Mouse (Mus musculus) layer of hippocampus, postnatal 14 days (tissue): ENCODE measurements around the gene C77080. TPM values are rescaled to one million over a fixed set of nuclear protein-coding genes. Genes with fewer than 3 reads are reported as not detected.
"Not testable (repeated sequence)": the region's sequence is repeated elsewhere in the genome, so short reads cannot be mapped to it uniquely, and the experiment has no call there.

Experiments used
- DNase-seq, 2 experiments: peaks; one replicate each; pipeline ENCODE4 v3.0.0; 2021 to 2022; ENCODE audit warnings: low spot score in 2 of 2, mixed read lengths in 1 of 2
- total RNA-seq, 2 experiments: library from RNA; stranded (reverse); gene quantifications; 2 replicates each; pipeline ENCODE4 v1.2.3; 2021

The C77080 gene
- total RNA-seq, 2 experiments from 2014 or later = 10.7 to 11.7 TPM

GRCm38 (mm10) chr4:129220376-129221089, 40.7 kb downstream of the C77080 start:
- DNase-seq = no peak

DNA sequence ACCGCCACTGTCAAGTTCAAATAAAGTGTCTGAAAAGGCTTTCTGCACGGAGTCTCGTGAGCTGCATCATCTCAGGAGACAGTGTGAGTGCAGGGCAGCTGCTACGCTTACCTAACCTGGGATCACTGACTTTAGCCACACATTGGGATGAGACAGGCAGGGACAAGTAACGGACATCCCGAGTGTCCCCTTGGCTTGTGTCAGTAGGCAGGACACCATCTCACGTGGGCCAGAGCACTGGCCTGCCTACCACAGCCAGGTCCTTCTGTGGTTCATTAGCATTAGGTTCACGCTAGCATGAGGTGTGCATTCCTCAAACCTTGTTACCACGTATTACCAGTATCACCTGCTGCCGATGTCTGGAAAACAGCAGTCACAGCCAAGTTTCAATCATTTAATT, 42.0 kb downstream of the C77080 start:
- DNase-seq = no peak

GRCm38 (mm10) chr4:129218569-129219175, 42.5 kb downstream of the C77080 start:
- no peak for DNase-seq

GRCm38 (mm10) chr4:129212486-129212885, 48.7 kb downstream of the C77080 start:
- DNase-seq = not testable (repeated sequence)

DNA sequence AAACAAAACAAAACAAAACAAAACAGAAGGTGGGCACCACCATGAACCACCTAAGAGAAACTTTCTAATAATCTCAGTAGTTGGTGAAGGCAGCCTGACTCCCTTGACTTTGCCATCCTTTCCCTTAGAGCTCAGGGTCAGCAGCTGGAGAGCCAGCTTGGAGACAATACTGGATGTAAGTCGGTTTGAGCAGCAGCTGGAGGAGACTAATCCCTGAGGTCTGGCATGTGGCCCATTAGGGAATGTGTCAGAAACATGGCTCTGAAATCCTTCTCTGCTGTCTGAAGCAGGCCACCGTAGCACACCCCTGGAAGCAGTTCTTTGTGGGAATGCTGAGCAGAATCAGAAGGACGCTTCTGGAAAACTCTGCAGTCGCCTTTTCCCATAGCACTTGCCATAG, 49.7 kb downstream of the C77080 start:
- DNase-seq = no peak

DNA sequence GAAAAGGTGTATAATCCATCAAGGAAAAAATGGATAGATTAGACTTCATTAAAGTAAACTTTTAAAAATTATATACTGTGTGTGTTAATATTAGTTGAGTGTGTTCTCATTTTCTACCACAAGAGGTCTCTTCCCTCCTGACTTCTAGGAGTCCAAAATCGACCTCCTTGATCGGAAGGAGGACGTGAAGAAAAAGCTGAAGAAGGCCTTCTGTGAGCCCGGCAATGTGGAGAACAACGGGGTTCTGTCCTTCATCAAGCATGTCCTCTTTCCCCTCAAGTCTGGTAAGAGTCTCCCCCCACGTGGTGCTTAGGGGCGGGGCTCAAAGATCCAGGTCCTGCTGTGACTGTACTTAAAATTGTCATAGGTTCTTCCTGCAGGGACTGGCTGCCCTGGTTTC, 51.7 kb downstream of the C77080 start:
- DNase-seq = no peak

GRCm38 (mm10) chr4:129206792-129207191, 54.4 kb downstream of the C77080 start:
- DNase-seq = no peak

DNA sequence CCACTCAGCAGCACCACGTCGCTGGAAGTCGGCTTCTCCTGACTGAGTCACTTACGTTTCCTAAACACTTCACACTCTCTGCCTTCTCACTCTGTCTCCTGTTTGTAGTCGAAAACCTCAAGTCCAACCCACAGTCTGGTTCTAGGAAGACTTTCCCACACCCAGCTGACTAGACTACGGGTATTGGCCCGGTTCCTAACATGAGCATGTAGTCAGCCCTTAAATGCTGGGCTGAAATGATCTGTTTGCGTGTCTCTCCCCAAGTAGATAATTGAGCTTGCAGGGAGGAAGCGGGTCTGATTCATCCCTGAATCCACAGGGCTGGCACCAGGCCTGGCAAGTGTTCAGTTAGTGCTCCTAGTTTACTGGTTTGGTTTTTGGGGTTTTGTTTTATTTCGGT, 56.5 kb downstream of the C77080 start:
- DNase-seq = no peak

DNA sequence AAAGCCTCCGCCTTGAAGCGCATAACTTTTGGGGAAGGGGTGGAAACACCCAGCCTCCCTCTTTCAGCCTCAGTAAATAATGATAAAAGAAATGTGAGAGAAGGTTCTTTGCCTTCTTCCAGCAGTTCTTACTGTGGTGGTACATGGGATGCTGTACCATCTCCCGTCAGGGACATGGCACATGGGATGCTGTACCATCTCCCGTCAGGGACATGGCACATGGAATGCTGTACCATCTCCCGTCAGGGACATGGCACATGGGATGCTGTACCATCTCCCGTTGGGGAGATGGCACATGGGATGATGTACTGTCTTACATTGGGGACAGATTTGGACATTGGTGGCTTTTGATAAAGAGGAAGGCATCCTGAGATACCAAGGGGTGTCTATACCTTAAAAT, 63.7 kb downstream of the C77080 start:
- DNase-seq = no peak

DNA sequence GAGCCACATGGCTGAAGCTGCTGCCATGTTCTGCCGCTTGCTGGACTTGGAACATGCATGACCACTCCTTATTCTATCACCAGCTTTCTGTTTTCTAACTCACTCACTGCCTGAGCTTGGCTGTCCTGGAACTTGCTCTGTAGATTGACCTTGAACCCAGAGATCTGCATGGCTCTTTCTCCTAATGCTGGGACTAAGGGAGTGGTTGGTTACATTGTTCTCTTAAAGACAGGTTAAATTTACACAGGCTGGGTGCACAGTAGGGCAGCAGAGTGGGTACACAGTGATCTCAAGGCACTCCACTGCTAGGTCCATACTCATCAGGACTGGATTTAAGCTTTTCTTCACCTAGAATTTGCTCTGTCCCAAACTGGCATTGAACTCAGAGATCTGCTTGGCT, 66.9 kb downstream of the C77080 start:
- no peak for DNase-seq

DNA sequence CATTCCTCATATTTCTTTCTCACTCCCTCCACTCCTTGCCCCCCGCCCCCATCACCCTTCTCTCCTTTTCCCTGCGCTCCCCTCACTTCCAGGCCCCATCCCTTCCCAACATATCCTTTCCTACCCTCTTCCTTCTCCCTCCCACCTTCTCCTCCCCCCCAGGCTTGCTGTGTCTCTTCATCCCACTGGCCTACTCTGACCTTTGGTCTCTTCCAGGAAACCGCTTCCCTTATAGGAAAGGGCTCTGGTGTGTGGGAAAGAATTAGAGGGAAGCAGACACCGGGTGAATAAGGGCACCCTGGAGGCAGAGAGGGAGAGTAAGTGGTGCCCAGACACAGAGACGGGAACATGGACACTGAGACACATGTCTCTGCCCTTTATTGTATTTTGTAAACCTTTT, 69.5 kb downstream of the C77080 start:
- DNase-seq = no peak

DNA sequence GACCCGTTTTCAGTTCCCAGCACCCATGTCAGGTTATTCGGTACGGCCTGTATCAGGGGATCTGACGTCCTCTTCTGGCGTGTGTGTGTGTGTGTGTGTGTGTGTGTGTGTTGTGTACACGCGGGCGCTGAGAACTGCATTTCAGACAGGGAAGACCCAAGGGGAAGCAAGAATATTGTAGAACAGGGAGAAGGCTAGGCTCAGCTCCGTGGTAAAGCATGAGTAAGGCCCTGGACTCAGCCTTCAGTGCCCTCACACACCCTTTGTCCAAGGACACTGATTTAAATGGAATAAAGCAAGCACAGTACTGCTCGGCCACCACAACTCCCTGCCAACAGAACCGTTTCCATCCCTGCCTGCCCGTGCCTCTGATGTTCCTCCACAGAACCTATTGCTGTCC, 70.7 kb downstream of the C77080 start:
- no peak for DNase-seq

- DNase-seq = peak; percentile 93 to 98
These were observed 71.4 kb downstream of the C77080 start, which contains the start of the genes S100pbp and Yars for GRCm38 (mm10) chr4:129189542-129190519. TSS of gene S100pbp (minus strand) at chr4:129189727. TSS of gene Yars (plus strand) at chr4:129189760.

DNA sequence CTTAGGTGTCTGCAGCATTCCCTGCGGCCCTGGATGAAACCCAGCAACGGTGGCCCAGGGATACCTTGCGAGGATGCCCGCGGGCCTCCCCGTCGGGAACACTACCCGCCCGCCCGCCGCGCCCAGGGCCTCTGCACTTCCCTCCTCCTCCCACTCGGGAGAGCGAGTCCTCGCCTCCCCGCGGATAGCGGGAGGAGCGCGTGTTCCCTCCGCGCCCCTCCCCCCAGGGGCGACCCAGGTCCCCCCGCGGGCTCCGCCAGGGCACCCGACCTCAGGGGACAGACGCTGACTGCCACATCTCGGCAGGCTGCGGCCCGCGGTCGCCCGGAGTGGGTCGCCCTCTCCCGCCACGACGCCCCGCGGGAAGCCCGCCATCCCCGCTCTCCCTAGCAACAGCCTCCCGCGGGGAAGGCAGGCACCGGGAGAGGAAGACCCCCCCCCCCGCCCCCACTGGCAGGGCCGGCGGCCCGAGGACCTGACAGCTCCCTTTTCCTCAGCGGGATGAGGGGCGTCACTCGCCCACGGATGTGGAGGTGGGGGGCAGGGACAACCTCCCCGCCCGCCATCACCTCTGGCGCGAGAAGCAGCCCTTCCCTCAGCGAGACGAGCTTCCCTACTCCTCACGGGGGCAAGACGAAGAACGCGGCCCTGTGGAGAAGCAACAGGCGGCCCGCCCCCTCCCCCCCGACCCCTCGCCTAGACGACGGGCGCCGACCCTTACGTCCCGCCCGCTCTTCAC, 72.2 kb downstream of the C77080 start:
- DNase-seq = peak; percentile 46 to 62

- DNase-seq = no peak
These were observed 73.1 kb downstream of the C77080 start for GRCm38 (mm10) chr4:129188041-129188659.

DNA sequence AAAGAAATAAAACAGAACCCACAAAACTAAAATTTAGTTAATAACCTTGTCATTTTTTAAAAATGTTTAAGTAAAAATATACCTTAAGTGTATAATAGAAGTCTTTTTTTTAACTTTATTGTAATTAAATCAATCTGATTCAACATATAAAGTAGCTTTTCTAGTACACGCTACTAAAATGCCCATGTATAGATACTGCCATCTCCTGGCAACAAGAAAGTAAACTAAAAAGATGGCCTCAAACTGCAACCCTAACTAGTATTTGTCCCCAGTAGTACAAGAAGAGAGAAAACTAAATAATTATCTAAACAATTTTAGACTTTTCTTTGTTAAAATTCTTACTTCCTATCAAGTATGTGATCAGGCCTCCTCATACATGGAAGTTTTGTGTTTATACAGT, 81.6 kb downstream of the C77080 start:
- no peak for DNase-seq

DNA sequence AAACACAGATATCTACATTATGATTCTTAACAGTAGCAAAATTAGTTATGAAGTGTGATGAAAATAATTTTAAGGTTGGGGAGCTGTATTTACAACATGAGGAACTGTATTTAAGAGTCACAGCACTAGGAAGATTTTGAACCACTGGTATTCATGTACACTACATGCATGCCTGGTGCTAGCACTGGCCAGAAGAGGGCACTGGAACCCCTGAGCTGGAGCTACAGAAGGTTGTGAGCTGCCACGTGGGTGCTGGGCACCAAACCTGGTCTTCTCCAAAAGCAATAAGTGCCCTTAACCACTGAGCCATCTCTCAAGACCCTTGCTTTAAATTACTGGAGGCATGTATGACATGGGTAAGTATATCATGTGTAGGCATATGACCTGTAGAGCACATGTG, 88.7 kb downstream of the C77080 start:
- no peak for DNase-seq
